Mouse (Mus musculus) kidney, embryonic 16.5 days (tissue): ENCODE measurements around the gene Cacnb2. TPM values are rescaled to one million over a fixed set of nuclear protein-coding genes. Genes with fewer than 3 reads are reported as not detected.
A peak's percentile ranks its signal among the peaks of the same experiment; 100 is the strongest.
"Not testable (repeated sequence)": the region's sequence is repeated elsewhere in the genome, so short reads cannot be mapped to it uniquely, and the experiment has no call there.

Experiments
- ATAC-seq: fragments of 200-750 bp; cut with Nextera tagmentation; 2 replicates; pipeline ENCODE4 v1.8.0; 2017; ENCODE audit warnings: moderate TSS enrichment; ENCODE audit not compliant: low FRiP score, low TSS enrichment
- H3K27ac ChIP-seq: fragments of 300-500 bp; sonication (generic); 2 replicates; pipeline ENCODE4 v1.5.1; 2014; ENCODE audit warnings: low read length
- H3K27me3 ChIP-seq: fragments of 300-500 bp; sonication (generic); 2 replicates; pipeline ENCODE4 v1.6.1; 2014; ENCODE audit warnings: low read length, control low read depth, mixed read lengths; ENCODE audit not compliant: insufficient read depth
- H3K36me3 ChIP-seq: fragments of 300-500 bp; sonication (generic); 2 replicates; pipeline ENCODE4 v1.6.1; 2014; ENCODE audit warnings: low read length, control low read depth, mixed read lengths; ENCODE audit not compliant: insufficient read depth
- H3K4me1 ChIP-seq: fragments of 300-500 bp; sonication (generic); 2 replicates; pipeline ENCODE4 v1.6.1; 2014; ENCODE audit warnings: low read length, control low read depth, mixed read lengths; ENCODE audit not compliant: insufficient read depth
- H3K4me2 ChIP-seq: fragments of 300-500 bp; sonication (generic); replicated peaks from 2 replicates; pipeline ENCODE4 v1.6.1; 2014; ENCODE audit warnings: low read depth, low read length
- H3K4me3 ChIP-seq: fragments of 300-500 bp; sonication (generic); 2 replicates; pipeline ENCODE4 v1.5.1; 2014; ENCODE audit warnings: mild to moderate bottlenecking, low read length
- H3K9ac ChIP-seq: fragments of 300-500 bp; sonication (generic); replicated peaks from 2 replicates; pipeline ENCODE4 v1.6.1; 2014; ENCODE audit warnings: low read length
- H3K9me3 ChIP-seq: fragments of 300-500 bp; sonication (generic); 2 replicates; pipeline ENCODE4 v1.6.1; 2016; ENCODE audit warnings: low read length, control low read depth
- WGBS: fragments of 180-500 bp; shearing (Covaris S2); extraction: QIAGEN DNeasy Blood & Tissue Kit; methylation state at CpG from one replicate; pipeline ENCODE4 v1.1.7; 2014; 5-methylcytosine and 5-hydroxymethylcytosine counted together
- polyA plus RNA-seq: library from polyadenylated mRNA; unstranded; fragments of >200 nt; fragmentation: Nextera tagmentation; extraction: Ambion mirVana; gene quantifications from 2 replicates; pipeline ENCODE4 v1.2.1, GENCODE M21; 2015

The Cacnb2 gene
- polyA plus RNA-seq, 1 experiment from 2014 or later: 2.0 TPM

GRCm38 (mm10) chr2:14710247-14710646 lies 107.4 kb downstream of the Cacnb2 start:
- no peak for ATAC-seq
- H3K9me3 ChIP-seq: no peaks in the 10 kb centered on the region
- no peaks in the 10 kb centered on the region for H3K36me3 ChIP-seq
- no peaks in the 10 kb centered on the region for H3K4me1 ChIP-seq
- no peak overlapping the region for H3K4me2 ChIP-seq
- H3K27me3 ChIP-seq: no peaks in the 10 kb centered on the region
- no peak overlapping the region for H3K4me3 ChIP-seq
- H3K27ac ChIP-seq: no peak overlapping the region
- WGBS: 74% methylated on average over 8 of the region's 8 CpGs
- no peak overlapping the region for H3K9ac ChIP-seq

- 89% methylated on average over 2 of the region's 2 CpGs for WGBS
- Histone ChIP-seq H3K9ac (no peak overlapping the region), H3K4me3 (no peak overlapping the region), H3K9me3 (no peaks in the 10 kb centered on the region), H3K27me3 (no peaks in the 10 kb centered on the region), H3K4me2 (no peak overlapping the region), H3K4me1 (no peaks in the 10 kb centered on the region), H3K36me3 (no peaks in the 10 kb centered on the region), H3K27ac (no peak overlapping the region)
- ATAC-seq: peak; percentile 61; the same call in 1 of the 2 replicates
Observed at GRCm38 (mm10) chr2:14711751-14712150, 108.9 kb downstream of the Cacnb2 start.

- no peak overlapping the region for H3K9ac ChIP-seq
- no peak overlapping the region for H3K4me2 ChIP-seq
- no peak overlapping the region for H3K27ac ChIP-seq
- no peaks in the 10 kb centered on the region for H3K36me3 ChIP-seq
- no peak for ATAC-seq
- no peaks in the 10 kb centered on the region for H3K27me3 ChIP-seq
- no peaks in the 10 kb centered on the region for H3K4me1 ChIP-seq
- 91% methylated on average over 3 of the region's 3 CpGs for WGBS
- H3K9me3 ChIP-seq: no peaks in the 10 kb centered on the region
- H3K4me3 ChIP-seq: no peak overlapping the region
Observed at GRCm38 (mm10) chr2:14713049-14713448, 110.2 kb downstream of the Cacnb2 start.

GRCm38 (mm10) chr2:14716666-14717065 lies 113.8 kb downstream of the Cacnb2 start:
- 83% methylated on average over 1 of the region's 1 CpGs for WGBS
- no peak overlapping the region for H3K9ac ChIP-seq
- no peak overlapping the region for H3K27ac ChIP-seq
- H3K36me3 ChIP-seq: no peaks in the 10 kb centered on the region
- no peaks in the 10 kb centered on the region for H3K9me3 ChIP-seq
- no peaks in the 10 kb centered on the region for H3K27me3 ChIP-seq
- ATAC-seq: no peak
- H3K4me3 ChIP-seq: no peak overlapping the region
- no peaks in the 10 kb centered on the region for H3K4me1 ChIP-seq
- H3K4me2 ChIP-seq: no peak overlapping the region

- Histone ChIP-seq H3K9ac (no peak overlapping the region), H3K27ac (no peak overlapping the region), H3K4me3 (no peak overlapping the region), H3K27me3 (no peaks in the 10 kb centered on the region), H3K4me2 (no peak overlapping the region), H3K9me3 (no peaks in the 10 kb centered on the region), H3K36me3 (no peaks in the 10 kb centered on the region), H3K4me1 (no peaks in the 10 kb centered on the region)
- 84% methylated on average over 9 of the region's 9 CpGs for WGBS
- ATAC-seq: no peak
Observed at GRCm38 (mm10) chr2:14719119-14719718, 116.3 kb downstream of the Cacnb2 start.

- Histone ChIP-seq H3K9ac (no peak overlapping the region), H3K36me3 (no peaks in the 10 kb centered on the region), H3K27me3 (no peaks in the 10 kb centered on the region), H3K4me1 (no peaks in the 10 kb centered on the region), H3K9me3 (no peaks in the 10 kb centered on the region), H3K4me2 (no peak overlapping the region), H3K27ac (no peak overlapping the region), H3K4me3 (no peak overlapping the region)
- ATAC-seq: no peak
Observed at GRCm38 (mm10) chr2:14725437-14725836, 122.5 kb downstream of the Cacnb2 start.

GRCm38 (mm10) chr2:14726601-14727000 lies 123.7 kb downstream of the Cacnb2 start:
- H3K36me3 ChIP-seq, ATAC-seq, H3K9ac ChIP-seq, H3K4me2 ChIP-seq, H3K27ac ChIP-seq, H3K9me3 ChIP-seq, H3K4me3 ChIP-seq, H3K4me1 ChIP-seq, H3K27me3 ChIP-seq: not testable (repeated sequence)
- 92% methylated on average over 11 of the region's 13 CpGs for WGBS

- no peak overlapping the region for H3K9ac ChIP-seq
- no peak; the same call in 1 of the 2 replicates for ATAC-seq
- no peak overlapping the region for H3K4me3 ChIP-seq
- H3K36me3 ChIP-seq: no peaks in the 10 kb centered on the region
- WGBS: 49% methylated on average over 9 of the region's 9 CpGs
- no peaks in the 10 kb centered on the region for H3K4me1 ChIP-seq
- no peaks in the 10 kb centered on the region for H3K27me3 ChIP-seq
- H3K27ac ChIP-seq: no peak overlapping the region
- H3K9me3 ChIP-seq: no peaks in the 10 kb centered on the region
- no peak overlapping the region for H3K4me2 ChIP-seq
Observed at GRCm38 (mm10) chr2:14738927-14739326, 136.0 kb downstream of the Cacnb2 start.

GRCm38 (mm10) chr2:14739510-14739909 lies 136.6 kb downstream of the Cacnb2 start:
- H3K4me3 ChIP-seq: no peak overlapping the region
- H3K9ac ChIP-seq: no peak overlapping the region
- ATAC-seq: no peak
- H3K4me2 ChIP-seq: no peak overlapping the region
- H3K4me1 ChIP-seq: no peaks in the 10 kb centered on the region
- H3K27me3 ChIP-seq: no peaks in the 10 kb centered on the region
- no peaks in the 10 kb centered on the region for H3K36me3 ChIP-seq
- H3K9me3 ChIP-seq: no peaks in the 10 kb centered on the region
- H3K27ac ChIP-seq: no peak overlapping the region
- 78% methylated on average over 15 of the region's 15 CpGs for WGBS

- ATAC-seq: no peak
- Histone ChIP-seq H3K9me3 (no peaks in the 10 kb centered on the region), H3K27ac (no peak overlapping the region), H3K27me3 (no peaks in the 10 kb centered on the region), H3K4me2 (no peak overlapping the region), H3K4me1 (no peaks in the 10 kb centered on the region), H3K36me3 (no peaks in the 10 kb centered on the region), H3K4me3 (no peak overlapping the region), H3K9ac (no peak overlapping the region)
- WGBS: 63% methylated on average over 7 of the region's 7 CpGs
Observed at GRCm38 (mm10) chr2:14740359-14740758, 137.5 kb downstream of the Cacnb2 start.
